Mouse (Mus musculus) limb, embryonic 14.5 days (tissue): Measurements from ENCODE around the gene Wdr54. TPM values are rescaled to one million over a fixed set of nuclear protein-coding genes. Genes with fewer than 3 reads are reported as not detected.

Experiments used
- ATAC-seq: fragments of 200-750 bp; cut with Nextera tagmentation; 2 replicates; pipeline ENCODE4 v1.8.0; 2017; ENCODE audit warnings: low read depth, moderate number of reproducible peaks, moderate TSS enrichment; ENCODE audit not compliant: low FRiP score
- DNase-seq: peaks from one replicate; pipeline ENCODE4 v3.0.0-alpha.2; 2015; ENCODE audit warnings: low spot score
- H3K27ac ChIP-seq: fragments of 300-500 bp; sonication (generic); replicated peaks from 2 replicates; pipeline ENCODE4 v1.5.1; 2014; ENCODE audit warnings: low read depth, mild to moderate bottlenecking, low read length, moderate library complexity, mixed read lengths
- H3K27me3 ChIP-seq: fragments of 300-500 bp; sonication (generic); 2 replicates; pipeline ENCODE4 v1.6.1; 2014; ENCODE audit warnings: low read length, mixed read lengths; ENCODE audit not compliant: control insufficient read depth, insufficient read depth
- H3K36me3 ChIP-seq: fragments of 300-500 bp; sonication (generic); 2 replicates; pipeline ENCODE4 v1.6.1; 2014; ENCODE audit warnings: mild to moderate bottlenecking, low read length, moderate library complexity, mixed read lengths; ENCODE audit not compliant: control insufficient read depth, insufficient read depth
- H3K4me1 ChIP-seq: fragments of 300-500 bp; sonication (generic); 2 replicates; pipeline ENCODE4 v1.6.1; 2014; ENCODE audit warnings: antibody characterized with exemption, low read length, mixed read lengths; ENCODE audit not compliant: control insufficient read depth, insufficient read depth
- H3K4me2 ChIP-seq: fragments of 300-500 bp; sonication (generic); replicated peaks from 2 replicates; pipeline ENCODE4 v1.6.1; 2014; ENCODE audit warnings: low read depth, mild to moderate bottlenecking, low read length, moderate library complexity; ENCODE audit not compliant: severe bottlenecking
- H3K4me3 ChIP-seq: fragments of 300-500 bp; sonication (generic); replicated peaks from 2 replicates; pipeline ENCODE4 v1.5.1; 2014; ENCODE audit warnings: low read length
- H3K9ac ChIP-seq: fragments of 300-500 bp; sonication (generic); 2 replicates; pipeline ENCODE4 v1.6.1; 2014; ENCODE audit warnings: mild to moderate bottlenecking, low read depth, low read length, moderate library complexity; ENCODE audit not compliant: severe bottlenecking
- H3K9me3 ChIP-seq: fragments of 300-500 bp; sonication (generic); 2 replicates; pipeline ENCODE4 v1.6.1; 2016; ENCODE audit warnings: low read length; ENCODE audit not compliant: control insufficient read depth
- POLR2A ChIP-seq: fragments of 200-500 bp; IDR thresholded peaks from 2 replicates; pipeline ENCODE4 v1.8.0; 2012; ENCODE audit warnings: inconsistent platforms, mild to moderate bottlenecking, moderate library complexity, borderline replicate concordance; ENCODE audit not compliant: insufficient read depth, insufficient read length; ENCODE audit errors: extremely low read depth
- WGBS: fragments of 180-500 bp; shearing (Covaris S2); extraction: QIAGEN DNeasy Blood & Tissue Kit; methylation state at CpG from one replicate; pipeline ENCODE4 v1.1.7; 2014; 5-methylcytosine and 5-hydroxymethylcytosine counted together
- polyA plus RNA-seq, 2 experiments: library from polyadenylated mRNA; depleted of rRNA in 1 of 2; stranded (reverse) in 1 of 2; unstranded in 1 of 2; fragments of >200 nt; fragmentation: Nextera tagmentation in 1 of 2; extraction: Ambion mirVana in 1 of 2; gene quantifications; 2 replicates each; pipeline versions ENCODE4 v1.2.1 to v1.2.3; 2012 to 2014

Gene Wdr54
- polyA plus RNA-seq, 2 experiments, result 5.5 to 13.1 TPM

- H3K9me3 ChIP-seq, result no peaks in the 10 kb centered on the region
- 85% methylated on average over 4 of the region's 4 CpGs for WGBS
- no peak overlapping the region for H3K9ac ChIP-seq
- no peak for TF ChIP-seq POLR2A
- ATAC-seq (no peak), DNase-seq (no peak)
- H3K27ac ChIP-seq, result no peak overlapping the region
- H3K4me3 ChIP-seq, result peak overlapping the region; percentile 84; the same call in 1 of the 2 replicates
- H3K36me3 ChIP-seq, result peaks cover 33% of the 10 kb centered on the region
- peaks cover 17% of the 10 kb centered on the region for H3K4me1 ChIP-seq
- H3K27me3 ChIP-seq, result no peaks in the 10 kb centered on the region
- H3K4me2 ChIP-seq, result no peak overlapping the region
Measured at GRCm38 (mm10) chr6:83117165-83117438, 39.1 kb downstream of the Wdr54 start.

GRCm38 (mm10) chr6:83116373-83117164 lies 39.6 kb downstream of the Wdr54 start:
- H3K9ac ChIP-seq, result peak overlapping the region; percentile 84
- H3K4me1 ChIP-seq, result peaks cover 17% of the 10 kb centered on the region
- no peak for ATAC-seq
- peak overlapping the region; percentile 94 for H3K4me2 ChIP-seq
- H3K27ac ChIP-seq, result 0 out of 2 replicates have a peak overlapping the region, but pooled peaks have one; percentile 73
- H3K27me3 ChIP-seq, result no peaks in the 10 kb centered on the region
- WGBS, result 79% methylated on average over 11 of the region's 11 CpGs
- H3K9me3 ChIP-seq, result no peaks in the 10 kb centered on the region
- no peak for TF ChIP-seq POLR2A
- peak overlapping the region; percentile 84 for H3K4me3 ChIP-seq
- peaks cover 33% of the 10 kb centered on the region for H3K36me3 ChIP-seq
- DNase-seq, result no peak

- H3K9ac ChIP-seq, result peak overlapping the region; percentile 84
- H3K4me3 ChIP-seq, result peak overlapping the region; percentile 84
- no peaks in the 10 kb centered on the region for H3K9me3 ChIP-seq
- H3K27me3 ChIP-seq, result no peaks in the 10 kb centered on the region
- TF ChIP-seq POLR2A, result no peak
- ATAC-seq (peak; percentile 35), DNase-seq (no peak)
- 2% methylated on average over 24 of the region's 48 CpGs for WGBS
- H3K4me1 ChIP-seq, result peaks cover 17% of the 10 kb centered on the region
- peak overlapping the region; percentile 73 for H3K27ac ChIP-seq
- H3K36me3 ChIP-seq, result peaks cover 37% of the 10 kb centered on the region
- peak overlapping the region; percentile 94 for H3K4me2 ChIP-seq
Measured at GRCm38 (mm10) chr6:83115682-83116372, 40.4 kb downstream of the Wdr54 start.

GRCm38 (mm10) chr6:83115011-83115671 lies 41.1 kb downstream of the Wdr54 start, which contains the start of gene Mogs:
TSS of gene Mogs (plus strand) at chr6:83115496.
- peaks cover 40% of the 10 kb centered on the region for H3K36me3 ChIP-seq
- H3K4me3 ChIP-seq, result peak within 1 kb of the TSS; percentile 84
- WGBS, result 2% methylated on average over 41 of the region's 58 CpGs
- DNase-seq (peak; percentile 81), ATAC-seq (peak; percentile 90)
- H3K9me3 ChIP-seq, result no peaks in the 10 kb centered on the region
- peak within 1 kb of the TSS; percentile 84 for H3K9ac ChIP-seq
- H3K27ac ChIP-seq, result peak within 1 kb of the TSS; percentile 73
- H3K4me1 ChIP-seq, result peaks cover 16% of the 10 kb centered on the region
- TF ChIP-seq POLR2A, result peak; percentile 75; the same call in 1 of the 2 replicates
- H3K27me3 ChIP-seq, result no peaks in the 10 kb centered on the region
- H3K4me2 ChIP-seq, result peak within 1 kb of the TSS; percentile 94

GRCm38 (mm10) chr6:83111510-83112136 lies 44.6 kb downstream of the Wdr54 start:
- no peak for DNase-seq
- no peak for TF ChIP-seq POLR2A
- Histone ChIP-seq H3K9me3 (no peaks in the 10 kb centered on the region), H3K27me3 (no peaks in the 10 kb centered on the region), H3K9ac (no peak overlapping the region), H3K4me1 (peaks cover 16% of the 10 kb centered on the region), H3K36me3 (peaks cover 13% of the 10 kb centered on the region), H3K27ac (no peak overlapping the region), H3K4me2 (no peak overlapping the region), H3K4me3 (no peak overlapping the region)
- WGBS, result 90% methylated on average over 4 of the region's 4 CpGs
- ATAC-seq, result no peak
